Mouse (Mus musculus) lung, embryonic 15.5 days (tissue): ENCODE measurements around the gene 5330417H12Rik. TPM values are rescaled to one million over a fixed set of nuclear protein-coding genes. Genes with fewer than 3 reads are reported as not detected.

Experiments used
- ATAC-seq: fragments of 200-750 bp; cut with Nextera tagmentation; 2 replicates; pipeline ENCODE4 v1.8.0; 2017; ENCODE audit warnings: moderate number of reproducible peaks, borderline replicate concordance; ENCODE audit not compliant: low FRiP score, low TSS enrichment; ENCODE audit errors: extremely low read depth
- H3K27ac ChIP-seq: fragments of 300-500 bp; sonication (generic); 2 replicates; pipeline ENCODE4 v1.5.1; 2015; ENCODE audit warnings: moderate library complexity, mild to moderate bottlenecking, inconsistent platforms
- H3K27me3 ChIP-seq: fragments of 300-500 bp; sonication (generic); 2 replicates; pipeline ENCODE4 v1.6.1; 2015; ENCODE audit warnings: inconsistent platforms
- H3K36me3 ChIP-seq: fragments of 300-500 bp; sonication (generic); 2 replicates; pipeline ENCODE4 v1.6.1; 2015; ENCODE audit warnings: inconsistent platforms
- H3K4me1 ChIP-seq: fragments of 300-500 bp; sonication (generic); 2 replicates; pipeline ENCODE4 v1.6.1; 2015; ENCODE audit warnings: inconsistent platforms
- H3K4me2 ChIP-seq: fragments of 300-500 bp; sonication (generic); 2 replicates; pipeline ENCODE4 v1.6.1; 2015; ENCODE audit warnings: inconsistent platforms, mild to moderate bottlenecking, moderate library complexity
- H3K4me3 ChIP-seq: fragments of 300-500 bp; sonication (generic); 2 replicates; pipeline ENCODE4 v1.5.1; 2015; ENCODE audit warnings: mild to moderate bottlenecking, inconsistent platforms
- H3K9ac ChIP-seq: fragments of 300-500 bp; sonication (generic); 2 replicates; pipeline ENCODE4 v1.6.1; 2015; ENCODE audit warnings: inconsistent platforms
- H3K9me3 ChIP-seq: fragments of 300-500 bp; sonication (generic); 2 replicates; pipeline ENCODE4 v1.6.1; 2016; ENCODE audit warnings: inconsistent platforms
- WGBS: fragments of 180-500 bp; shearing (Covaris S2); methylation state at CpG from one replicate; pipeline ENCODE4 v1.1.7; 2015; 5-methylcytosine and 5-hydroxymethylcytosine counted together
- polyA plus RNA-seq: library from polyadenylated mRNA; unstranded; fragments of >200 nt; fragmentation: Nextera tagmentation; extraction: Ambion mirVana; gene quantifications from 2 replicates; pipeline ENCODE4 v1.2.1, GENCODE M21; 2015

Gene 5330417H12Rik
- polyA plus RNA-seq: not detected in 2 replicates

GRCm38 (mm10) chr7:107625061-107625460 lies at the start of gene 5330417H12Rik:
5330417H12Rik (minus strand) TSS chr7:107625161.
- H3K9ac ChIP-seq: no peak within 1 kb of the TSS
- no peak for ATAC-seq
- no peak within 1 kb of the TSS for H3K27ac ChIP-seq
- 68% methylated on average over 2 of the region's 2 CpGs for WGBS
- no peaks in the 10 kb centered on the region for H3K27me3 ChIP-seq
- no peak within 1 kb of the TSS for H3K4me2 ChIP-seq
- H3K9me3 ChIP-seq: no peaks in the 10 kb centered on the region
- no peak within 1 kb of the TSS for H3K4me3 ChIP-seq
- H3K4me1 ChIP-seq: no peaks in the 10 kb centered on the region
- no peaks in the 10 kb centered on the region for H3K36me3 ChIP-seq

DNA sequence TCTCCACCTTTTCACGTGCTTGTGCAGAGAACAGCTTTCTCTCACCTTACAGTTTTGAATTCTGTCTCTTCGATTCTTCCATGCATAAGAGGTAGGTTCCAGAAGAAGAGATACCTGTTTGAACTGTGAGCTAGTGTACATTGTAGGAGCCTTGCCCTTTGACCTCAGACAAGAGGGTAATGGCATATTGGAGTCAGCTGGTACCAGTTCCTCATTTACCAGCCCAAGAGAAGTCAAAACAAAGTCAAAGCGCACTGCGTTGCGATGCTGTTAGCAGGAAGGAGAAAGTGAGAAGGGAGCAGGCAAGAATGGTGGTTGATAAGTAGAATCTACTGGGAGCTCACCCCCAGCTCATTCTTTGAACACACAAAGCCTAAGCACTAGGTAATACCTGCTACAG lies 43.6 kb upstream of the 5330417H12Rik start:
- Histone ChIP-seq H3K4me2 (no peak overlapping the region), H3K27ac (no peak overlapping the region), H3K27me3 (no peaks in the 10 kb centered on the region), H3K9me3 (no peaks in the 10 kb centered on the region), H3K4me3 (no peak overlapping the region), H3K36me3 (no peaks in the 10 kb centered on the region), H3K9ac (no peak overlapping the region), H3K4me1 (peaks cover 31% of the 10 kb centered on the region)
- WGBS: 86% methylated on average over 5 of the region's 5 CpGs
- ATAC-seq: no peak

GRCm38 (mm10) chr7:107666262-107666902 lies 41.4 kb upstream of the 5330417H12Rik start:
- Histone ChIP-seq H3K9ac (peak overlapping the region; percentile 26; the same call in 1 of the 2 replicates), H3K4me1 (peaks cover 52% of the 10 kb centered on the region), H3K27me3 (no peaks in the 10 kb centered on the region), H3K27ac (peak overlapping the region; percentile 88), H3K36me3 (no peaks in the 10 kb centered on the region), H3K4me3 (peak overlapping the region; percentile 33), H3K4me2 (peak overlapping the region; percentile 53), H3K9me3 (no peaks in the 10 kb centered on the region)
- WGBS: 21% methylated on average over 13 of the region's 13 CpGs
- no peak for ATAC-seq

GRCm38 (mm10) chr7:107665586-107666261 lies 40.8 kb upstream of the 5330417H12Rik start:
- peak overlapping the region; percentile 53 for H3K4me2 ChIP-seq
- H3K9ac ChIP-seq: peak overlapping the region; percentile 26; the same call in 1 of the 2 replicates
- peak overlapping the region; percentile 33 for H3K4me3 ChIP-seq
- H3K27ac ChIP-seq: peak overlapping the region; percentile 88
- peaks cover 52% of the 10 kb centered on the region for H3K4me1 ChIP-seq
- 8% methylated on average over 9 of the region's 9 CpGs for WGBS
- no peaks in the 10 kb centered on the region for H3K36me3 ChIP-seq
- no peaks in the 10 kb centered on the region for H3K9me3 ChIP-seq
- H3K27me3 ChIP-seq: no peaks in the 10 kb centered on the region
- peak; percentile 33; the same call in 1 of the 2 replicates for ATAC-seq

DNA sequence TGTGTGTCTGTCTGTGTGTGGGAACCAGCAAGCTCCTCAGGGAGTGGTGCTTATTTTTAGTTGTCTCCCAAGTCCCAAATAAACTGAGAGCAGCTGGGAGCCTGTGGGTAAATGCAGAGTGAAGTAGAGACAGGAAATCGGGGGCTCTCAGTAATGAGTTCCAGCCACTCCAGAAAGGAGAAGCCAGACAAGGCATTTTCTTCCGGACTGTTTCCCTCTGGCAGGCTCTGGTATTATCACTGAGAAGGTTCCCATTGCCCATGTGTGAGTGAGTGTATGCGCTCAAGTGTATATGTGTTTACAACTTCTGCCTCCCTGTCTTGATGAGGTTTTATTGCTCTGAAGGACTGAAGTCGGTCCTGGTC lies 40.2 kb upstream of the 5330417H12Rik start:
- H3K36me3 ChIP-seq: no peaks in the 10 kb centered on the region
- H3K27ac ChIP-seq: peak overlapping the region; percentile 88
- WGBS: 11% methylated on average over 4 of the region's 4 CpGs
- peak overlapping the region; percentile 33 for H3K4me3 ChIP-seq
- no peaks in the 10 kb centered on the region for H3K27me3 ChIP-seq
- peak overlapping the region; percentile 53 for H3K4me2 ChIP-seq
- peak overlapping the region; percentile 26; the same call in 1 of the 2 replicates for H3K9ac ChIP-seq
- ATAC-seq: 0 out of 2 replicates have a peak, but pooled peaks have one; percentile 8
- peaks cover 52% of the 10 kb centered on the region for H3K4me1 ChIP-seq
- H3K9me3 ChIP-seq: no peaks in the 10 kb centered on the region

- H3K9me3 ChIP-seq: no peaks in the 10 kb centered on the region
- ATAC-seq: peak; percentile 44
- H3K4me1 ChIP-seq: peaks cover 52% of the 10 kb centered on the region
- H3K36me3 ChIP-seq: no peaks in the 10 kb centered on the region
- 25% methylated on average over 8 of the region's 8 CpGs for WGBS
- peak overlapping the region; percentile 26; the same call in 1 of the 2 replicates for H3K9ac ChIP-seq
- peak overlapping the region; percentile 88 for H3K27ac ChIP-seq
- H3K4me2 ChIP-seq: peak overlapping the region; percentile 53
- no peaks in the 10 kb centered on the region for H3K27me3 ChIP-seq
- H3K4me3 ChIP-seq: peak overlapping the region; percentile 1; the same call in 1 of the 2 replicates
Measured at GRCm38 (mm10) chr7:107664063-107665056, 39.4 kb upstream of the 5330417H12Rik start.

GRCm38 (mm10) chr7:107663621-107664020 lies 38.7 kb upstream of the 5330417H12Rik start:
- Histone ChIP-seq H3K4me3 (no peak overlapping the region), H3K36me3 (no peaks in the 10 kb centered on the region), H3K4me1 (peaks cover 52% of the 10 kb centered on the region), H3K27ac (peak overlapping the region; percentile 88), H3K9me3 (no peaks in the 10 kb centered on the region), H3K4me2 (no peak overlapping the region), H3K9ac (no peak overlapping the region), H3K27me3 (no peaks in the 10 kb centered on the region)
- ATAC-seq: no peak
- 32% methylated on average over 6 of the region's 6 CpGs for WGBS

DNA sequence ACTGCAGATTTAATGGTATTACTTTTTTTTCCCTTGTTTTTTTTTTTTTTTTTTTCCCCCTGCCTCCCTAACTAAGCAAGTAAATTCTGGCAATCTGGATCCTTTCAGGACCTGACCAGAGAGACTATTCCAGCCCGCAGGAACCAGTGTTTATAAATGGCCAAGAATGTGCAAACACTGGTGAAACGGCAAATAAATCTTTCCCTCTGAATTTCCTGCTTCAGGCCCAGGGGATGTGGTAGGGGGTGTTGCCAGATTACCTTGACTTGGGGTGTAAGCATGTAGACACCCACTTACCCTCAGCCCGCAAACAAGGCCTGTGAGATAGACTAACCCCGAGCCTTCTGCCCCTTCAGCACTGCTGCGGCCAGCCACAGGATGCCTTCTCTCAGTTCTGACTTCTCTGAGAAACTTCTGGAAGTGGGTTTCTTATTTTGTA lies 36.9 kb upstream of the 5330417H12Rik start:
- H3K9me3 ChIP-seq: no peaks in the 10 kb centered on the region
- 27% methylated on average over 5 of the region's 5 CpGs for WGBS
- H3K4me1 ChIP-seq: peaks cover 49% of the 10 kb centered on the region
- H3K4me3 ChIP-seq: no peak overlapping the region
- H3K27me3 ChIP-seq: no peaks in the 10 kb centered on the region
- H3K9ac ChIP-seq: no peak overlapping the region
- H3K27ac ChIP-seq: peak overlapping the region; percentile 79
- no peak for ATAC-seq
- no peaks in the 10 kb centered on the region for H3K36me3 ChIP-seq
- no peak overlapping the region for H3K4me2 ChIP-seq

- Histone ChIP-seq H3K36me3 (no peaks in the 10 kb centered on the region), H3K9me3 (no peaks in the 10 kb centered on the region), H3K4me3 (no peak overlapping the region), H3K27me3 (no peaks in the 10 kb centered on the region), H3K4me2 (no peak overlapping the region), H3K27ac (peak overlapping the region; percentile 79), H3K4me1 (peaks cover 47% of the 10 kb centered on the region), H3K9ac (no peak overlapping the region)
- no peak for ATAC-seq
- 17% methylated on average over 8 of the region's 8 CpGs for WGBS
Measured at GRCm38 (mm10) chr7:107661189-107661842, 36.4 kb upstream of the 5330417H12Rik start.

GRCm38 (mm10) chr7:107659186-107659918 lies 34.4 kb upstream of the 5330417H12Rik start:
- Histone ChIP-seq H3K27me3 (no peaks in the 10 kb centered on the region), H3K9ac (no peak overlapping the region), H3K36me3 (no peaks in the 10 kb centered on the region), H3K9me3 (no peaks in the 10 kb centered on the region), H3K4me1 (peaks cover 29% of the 10 kb centered on the region), H3K4me2 (no peak overlapping the region), H3K27ac (no peak overlapping the region), H3K4me3 (no peak overlapping the region)
- no peak for ATAC-seq
- 65% methylated on average over 8 of the region's 8 CpGs for WGBS
